Mouse (Mus musculus): ENCODE data around the gene Cacna1c. TPM values are rescaled to one million over a fixed set of nuclear protein-coding genes. Genes with fewer than 3 reads are reported as not detected.

Gene Cacna1c
- polyA plus RNA-seq, 1 experiment from 2014 or later = 9.3 TPM

DNA sequence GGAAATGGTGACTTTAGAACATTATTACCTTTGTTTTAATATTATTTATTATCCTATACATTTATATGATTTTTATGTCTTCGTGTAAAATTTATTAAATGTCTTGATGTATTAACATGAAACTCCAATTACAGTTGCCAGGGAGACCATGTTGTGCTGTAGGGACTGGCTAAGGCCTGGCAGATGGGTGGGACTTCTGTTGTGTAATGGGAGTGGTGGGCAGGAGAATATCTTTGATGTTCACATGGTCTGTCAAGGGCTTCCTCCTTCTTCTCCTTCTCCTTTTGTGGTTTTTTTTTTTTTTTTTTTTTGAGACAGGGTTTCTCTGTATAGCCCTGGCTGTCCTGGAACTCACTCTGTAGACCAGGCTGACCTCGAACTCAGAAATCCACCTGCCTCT lies 363.6 kb downstream of the Cacna1c start:
- H3K4me1 ChIP-seq = peaks cover 24% of the 10 kb centered on the region
- no peak for ATAC-seq (ENCODE audit: insufficient number of reproducible peaks, insufficient read depth, low FRiP score, low TSS enrichment, low read depth)
- no peaks in the 10 kb centered on the region for H3K9me3 ChIP-seq
- no peak overlapping the region for H3K27ac ChIP-seq
- H3K4me2 ChIP-seq = no peak overlapping the region
- no peaks in the 10 kb centered on the region for H3K36me3 ChIP-seq
- no peak overlapping the region for H3K4me3 ChIP-seq
- 93% methylated on average over 2 of the region's 2 CpGs for WGBS
- no peaks in the 10 kb centered on the region for H3K27me3 ChIP-seq
- no peak overlapping the region for H3K9ac ChIP-seq

DNA sequence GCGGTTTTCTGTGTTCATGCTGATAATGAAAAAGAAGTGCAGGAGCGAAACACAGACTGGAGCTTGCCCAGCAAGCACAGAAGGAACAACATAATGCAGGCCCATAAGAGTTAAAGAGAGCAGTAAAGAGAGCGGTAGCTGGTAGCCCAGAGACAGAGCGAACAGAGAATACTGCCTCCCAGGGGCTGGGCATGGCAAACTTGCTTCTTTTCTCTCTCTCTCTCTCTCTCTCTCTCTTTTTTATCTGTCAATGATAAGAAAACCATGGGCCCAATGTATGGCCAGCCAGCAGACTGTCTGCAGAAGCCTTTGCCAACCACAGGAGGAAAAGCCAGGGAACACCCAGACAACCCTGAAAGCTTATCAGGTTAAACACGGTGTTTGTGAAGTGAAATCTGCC lies 365.4 kb downstream of the Cacna1c start:
- Histone ChIP-seq H3K4me1 (peaks cover 39% of the 10 kb centered on the region), H3K36me3 (no peaks in the 10 kb centered on the region), H3K4me3 (no peak overlapping the region), H3K9ac (no peak overlapping the region), H3K9me3 (no peaks in the 10 kb centered on the region), H3K27ac (no peak overlapping the region), H3K4me2 (no peak overlapping the region), H3K27me3 (no peaks in the 10 kb centered on the region)
- WGBS = 84% methylated on average over 5 of the region's 5 CpGs
- no peak for ATAC-seq (ENCODE audit: insufficient number of reproducible peaks, insufficient read depth, low FRiP score, low TSS enrichment, low read depth)

DNA sequence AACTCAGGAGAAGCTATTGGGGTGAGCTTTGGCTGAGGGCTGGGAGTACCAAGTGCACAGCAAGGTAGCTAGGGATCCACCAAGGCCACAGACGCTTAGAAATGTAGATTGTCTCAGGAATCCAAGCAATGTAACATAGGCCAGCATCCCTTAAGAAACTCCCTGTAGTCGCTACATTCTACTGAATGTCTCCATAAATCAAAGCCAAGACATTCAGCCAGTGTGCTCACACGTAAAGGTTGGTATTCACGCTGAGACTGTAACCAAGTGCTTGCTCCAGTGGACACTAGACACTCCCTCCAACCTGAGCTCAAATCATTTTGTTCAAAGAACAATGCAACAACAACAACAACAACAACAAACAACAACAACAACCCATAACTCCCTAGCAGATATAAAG lies 368.0 kb downstream of the Cacna1c start:
- Histone ChIP-seq H3K4me1 (peaks cover 31% of the 10 kb centered on the region), H3K4me3 (no peak overlapping the region), H3K27me3 (no peaks in the 10 kb centered on the region), H3K4me2 (no peak overlapping the region), H3K36me3 (no peaks in the 10 kb centered on the region), H3K9ac (0 out of 2 replicates have a peak overlapping the region, but pooled peaks have one; percentile 40), H3K9me3 (no peaks in the 10 kb centered on the region), H3K27ac (peak overlapping the region; percentile 76)
- WGBS = 80% methylated on average over 4 of the region's 4 CpGs
- ATAC-seq (ENCODE audit: insufficient number of reproducible peaks, insufficient read depth, low FRiP score, low TSS enrichment, low read depth) = no peak

DNA sequence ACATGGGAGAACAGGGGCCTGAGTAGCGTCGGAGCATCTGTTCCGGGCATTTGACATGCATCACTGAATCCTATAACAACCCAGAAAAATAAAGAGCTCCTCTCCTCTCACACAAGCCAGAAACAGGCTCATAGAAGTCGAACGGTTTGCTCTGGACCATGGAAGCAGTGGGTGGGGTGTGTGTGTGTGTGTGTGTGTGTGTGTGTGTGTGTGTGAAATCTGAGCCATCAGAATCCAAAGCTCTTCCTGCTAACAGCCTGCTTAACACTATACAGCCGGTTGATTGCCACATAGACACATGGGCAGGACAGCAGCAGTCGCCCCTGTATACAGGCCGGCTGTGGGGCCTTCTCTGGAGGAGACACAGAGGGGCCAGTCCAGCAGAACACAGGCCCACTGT lies 368.7 kb downstream of the Cacna1c start:
- H3K36me3 ChIP-seq = no peaks in the 10 kb centered on the region
- 28% methylated on average over 8 of the region's 8 CpGs for WGBS
- ATAC-seq (ENCODE audit: insufficient number of reproducible peaks, insufficient read depth, low FRiP score, low TSS enrichment, low read depth) = 0 out of 2 replicates have a peak, but pooled peaks have one; percentile 43
- H3K27ac ChIP-seq = peak overlapping the region; percentile 76
- H3K4me3 ChIP-seq = no peak overlapping the region
- H3K4me2 ChIP-seq = no peak overlapping the region
- H3K9me3 ChIP-seq = no peaks in the 10 kb centered on the region
- H3K4me1 ChIP-seq = peaks cover 31% of the 10 kb centered on the region
- peak overlapping the region; percentile 40; the same call in 1 of the 2 replicates for H3K9ac ChIP-seq
- H3K27me3 ChIP-seq = no peaks in the 10 kb centered on the region

DNA sequence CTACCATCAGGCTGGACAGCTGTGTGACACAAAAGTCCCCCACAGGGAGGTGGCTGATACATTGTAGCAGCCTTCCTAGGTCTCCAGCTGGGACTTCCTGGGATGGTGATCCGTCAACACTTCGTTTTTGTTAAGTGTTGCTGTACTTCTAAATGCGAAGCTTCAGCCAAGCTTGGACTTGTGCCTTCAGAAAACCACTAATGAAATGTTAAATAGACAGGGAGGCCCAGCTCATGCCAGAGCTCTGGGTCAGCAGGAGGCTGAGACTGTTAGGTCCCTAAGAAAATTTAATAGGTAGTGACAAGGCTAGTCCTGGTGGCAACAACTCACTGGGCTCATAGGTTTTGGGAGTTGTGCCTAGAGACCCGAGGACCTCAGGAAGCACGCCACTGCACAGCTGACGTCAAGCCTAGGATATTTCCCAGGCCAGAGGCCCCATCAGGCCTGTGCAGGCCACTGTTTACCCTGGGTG lies 370.8 kb downstream of the Cacna1c start:
- Histone ChIP-seq H3K4me1 (peaks cover 35% of the 10 kb centered on the region), H3K4me2 (no peak overlapping the region), H3K36me3 (no peaks in the 10 kb centered on the region), H3K27me3 (no peaks in the 10 kb centered on the region), H3K4me3 (no peak overlapping the region), H3K9ac (no peak overlapping the region), H3K27ac (no peak overlapping the region), H3K9me3 (no peaks in the 10 kb centered on the region)
- no peak for ATAC-seq (ENCODE audit: insufficient number of reproducible peaks, insufficient read depth, low FRiP score, low TSS enrichment, low read depth)
- WGBS = 74% methylated on average over 6 of the region's 6 CpGs

DNA sequence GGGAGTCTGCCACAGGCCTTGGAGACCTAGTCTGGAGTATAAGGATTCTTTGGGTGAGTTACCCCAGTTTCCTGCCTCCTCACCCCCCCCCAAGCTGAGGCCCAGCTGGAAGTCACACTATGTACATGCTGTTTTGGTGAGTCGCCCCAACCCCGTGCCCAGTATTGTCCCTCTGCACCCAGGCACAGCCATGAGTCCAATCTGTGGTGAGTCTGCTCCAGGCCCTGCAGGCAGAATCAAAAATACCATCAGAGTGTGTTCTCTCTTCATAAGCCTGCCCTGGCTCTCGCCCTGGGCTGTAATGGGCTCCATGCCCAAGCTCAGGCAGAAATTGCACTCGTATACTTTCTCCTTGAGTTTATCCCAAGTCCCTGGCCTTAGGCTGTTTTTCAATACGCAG lies 374.7 kb downstream of the Cacna1c start:
- 75% methylated on average over 5 of the region's 5 CpGs for WGBS
- Histone ChIP-seq H3K4me2 (no peak overlapping the region), H3K9ac (no peak overlapping the region), H3K4me3 (no peak overlapping the region), H3K9me3 (no peaks in the 10 kb centered on the region), H3K36me3 (no peaks in the 10 kb centered on the region), H3K27me3 (no peaks in the 10 kb centered on the region), H3K27ac (no peak overlapping the region), H3K4me1 (peaks cover 15% of the 10 kb centered on the region)
- no peak for ATAC-seq (ENCODE audit: insufficient number of reproducible peaks, insufficient read depth, low FRiP score, low TSS enrichment, low read depth)

DNA sequence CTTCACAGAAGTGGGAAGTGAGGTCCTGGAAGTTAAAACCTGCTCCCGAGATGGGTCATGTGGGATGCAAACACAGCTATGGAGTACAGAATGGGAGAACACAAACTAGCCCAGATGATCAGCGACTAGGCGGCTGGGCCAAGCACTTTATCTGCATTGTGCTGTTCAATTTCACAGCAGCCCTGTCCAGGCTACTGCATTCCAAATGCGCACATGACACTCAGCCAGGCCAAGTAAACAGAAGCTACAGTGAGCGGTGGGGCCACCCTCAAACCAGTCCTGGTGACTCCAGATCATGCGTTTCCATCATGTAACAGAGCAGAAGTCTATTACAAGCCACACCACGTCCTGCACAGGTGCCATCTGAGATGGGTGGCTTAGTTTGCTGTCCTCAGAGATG lies 376.6 kb downstream of the Cacna1c start:
- Histone ChIP-seq H3K4me2 (no peak overlapping the region), H3K4me1 (peaks cover 4% of the 10 kb centered on the region; the same call in 1 of the 2 replicates), H3K9ac (no peak overlapping the region), H3K4me3 (no peak overlapping the region), H3K9me3 (no peaks in the 10 kb centered on the region), H3K36me3 (no peaks in the 10 kb centered on the region), H3K27me3 (no peaks in the 10 kb centered on the region), H3K27ac (no peak overlapping the region)
- WGBS = 83% methylated on average over 7 of the region's 7 CpGs
- no peak for ATAC-seq (ENCODE audit: insufficient number of reproducible peaks, insufficient read depth, low FRiP score, low TSS enrichment, low read depth)

DNA sequence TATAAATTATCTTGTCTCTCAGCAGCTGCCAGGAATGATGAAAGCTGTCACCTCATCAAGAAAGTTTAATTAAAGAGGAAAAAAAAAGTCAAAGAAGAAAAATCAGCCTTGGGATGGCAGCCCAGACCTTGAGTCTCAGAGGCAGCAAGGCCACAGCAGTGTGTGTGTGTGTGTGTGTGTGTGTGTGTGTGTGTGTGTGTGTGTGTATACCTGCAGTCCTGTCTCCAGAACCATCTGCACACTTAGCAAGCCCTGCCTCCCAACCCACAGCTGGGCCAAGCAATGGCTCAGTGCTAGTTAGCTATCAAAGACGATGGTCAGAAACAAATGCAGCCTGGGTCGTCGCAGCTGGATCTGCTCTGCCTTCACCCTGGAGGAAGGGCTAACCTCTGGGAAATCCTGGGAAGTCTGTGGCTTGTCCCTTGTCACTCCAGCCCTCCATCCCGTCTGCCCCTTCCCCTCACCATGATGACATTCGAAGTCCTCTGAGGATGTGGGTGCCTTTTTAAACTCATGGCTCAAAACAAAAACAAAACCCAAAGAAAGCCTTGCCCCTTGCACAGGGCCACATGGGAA lies 378.2 kb downstream of the Cacna1c start:
- Histone ChIP-seq H3K9me3 (no peaks in the 10 kb centered on the region), H3K4me3 (no peak overlapping the region), H3K9ac (no peak overlapping the region), H3K27ac (no peak overlapping the region), H3K4me1 (peaks cover 8% of the 10 kb centered on the region; the same call in 1 of the 2 replicates), H3K4me2 (no peak overlapping the region), H3K27me3 (no peaks in the 10 kb centered on the region), H3K36me3 (no peaks in the 10 kb centered on the region)
- WGBS = 69% methylated on average over 5 of the region's 5 CpGs
- ATAC-seq (ENCODE audit: insufficient number of reproducible peaks, insufficient read depth, low FRiP score, low TSS enrichment, low read depth) = no peak

DNA sequence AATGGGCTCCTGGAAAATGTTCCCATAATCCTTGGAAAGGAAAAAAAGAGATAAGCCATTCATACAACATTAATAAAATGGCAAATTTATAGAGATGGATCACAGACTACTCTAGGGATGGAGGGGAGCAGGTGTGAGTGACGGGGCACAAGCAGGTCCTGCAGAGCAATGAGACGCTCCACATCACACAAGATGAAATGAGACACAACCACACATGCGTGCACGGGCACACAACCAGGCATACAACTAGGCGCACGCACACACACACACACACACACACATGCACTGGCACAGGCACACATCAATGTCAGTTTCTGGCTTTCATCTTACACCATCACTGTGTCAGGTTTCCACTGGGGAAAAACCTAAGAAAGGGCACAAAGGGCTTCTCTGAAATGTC lies 380.0 kb downstream of the Cacna1c start:
- no peak for ATAC-seq (ENCODE audit: insufficient number of reproducible peaks, insufficient read depth, low FRiP score, low TSS enrichment, low read depth)
- Histone ChIP-seq H3K36me3 (no peaks in the 10 kb centered on the region), H3K27ac (no peak overlapping the region), H3K4me2 (no peak overlapping the region), H3K27me3 (no peaks in the 10 kb centered on the region), H3K4me3 (no peak overlapping the region), H3K9me3 (no peaks in the 10 kb centered on the region), H3K9ac (no peak overlapping the region), H3K4me1 (0 out of 2 replicates have a peak, but pooled peaks cover 4% of the 10 kb centered on the region)
- WGBS = 83% methylated on average over 6 of the region's 6 CpGs

DNA sequence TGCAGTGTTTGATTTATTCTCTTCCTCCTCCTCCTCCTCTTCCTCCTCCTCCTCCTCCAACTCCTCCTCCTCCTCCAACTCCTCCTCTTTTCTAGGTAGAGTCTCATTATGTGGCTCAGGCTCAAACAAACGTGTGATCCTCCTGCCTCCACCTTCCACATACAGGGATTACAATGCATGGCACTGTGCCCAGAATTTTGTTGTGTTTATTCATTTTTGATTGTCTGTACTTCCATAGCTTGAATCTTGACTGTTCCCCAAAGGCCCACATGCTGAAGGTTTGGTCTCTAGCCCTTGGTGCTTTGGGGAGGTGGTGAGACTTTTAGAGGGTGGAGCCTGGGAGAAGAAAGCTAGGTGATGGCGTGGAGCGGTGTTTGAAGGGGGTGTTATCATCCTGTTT lies 383.7 kb downstream of the Cacna1c start:
- H3K4me1 ChIP-seq = 0 out of 2 replicates have a peak, but pooled peaks cover 9% of the 10 kb centered on the region
- no peak overlapping the region for H3K27ac ChIP-seq
- H3K9ac ChIP-seq = no peak overlapping the region
- no peaks in the 10 kb centered on the region for H3K36me3 ChIP-seq
- no peaks in the 10 kb centered on the region for H3K27me3 ChIP-seq
- H3K4me2 ChIP-seq = no peak overlapping the region
- H3K4me3 ChIP-seq = no peak overlapping the region
- no peak for ATAC-seq (ENCODE audit: insufficient number of reproducible peaks, insufficient read depth, low FRiP score, low TSS enrichment, low read depth)
- H3K9me3 ChIP-seq = no peaks in the 10 kb centered on the region
- 68% methylated on average over 3 of the region's 3 CpGs for WGBS

DNA sequence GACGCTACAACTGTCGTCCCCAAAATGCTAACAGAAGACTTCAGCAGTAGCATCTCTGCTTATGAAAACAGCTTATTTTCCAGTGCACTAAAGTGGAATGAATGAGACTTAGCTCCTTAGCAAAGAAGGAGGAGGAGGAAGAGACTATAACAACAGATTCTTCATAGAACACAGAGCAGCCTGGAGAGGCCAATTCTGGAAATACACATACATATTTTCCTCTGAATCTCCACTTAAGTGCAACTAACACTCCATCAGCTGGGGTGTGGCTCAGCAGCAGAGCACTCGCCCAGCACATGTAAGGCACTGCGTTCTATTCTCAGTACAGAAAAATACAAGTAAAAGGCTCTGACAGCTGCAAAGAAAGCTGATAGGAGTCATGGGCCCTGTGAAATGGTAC lies 384.2 kb downstream of the Cacna1c start:
- H3K27ac ChIP-seq = no peak overlapping the region
- no peaks in the 10 kb centered on the region for H3K9me3 ChIP-seq
- H3K4me1 ChIP-seq = 0 out of 2 replicates have a peak, but pooled peaks cover 9% of the 10 kb centered on the region
- WGBS = 82% methylated on average over 4 of the region's 4 CpGs
- ATAC-seq (ENCODE audit: insufficient number of reproducible peaks, insufficient read depth, low FRiP score, low TSS enrichment, low read depth) = no peak
- no peak overlapping the region for H3K9ac ChIP-seq
- no peaks in the 10 kb centered on the region for H3K36me3 ChIP-seq
- no peak overlapping the region for H3K4me3 ChIP-seq
- H3K27me3 ChIP-seq = no peaks in the 10 kb centered on the region
- no peak overlapping the region for H3K4me2 ChIP-seq

DNA sequence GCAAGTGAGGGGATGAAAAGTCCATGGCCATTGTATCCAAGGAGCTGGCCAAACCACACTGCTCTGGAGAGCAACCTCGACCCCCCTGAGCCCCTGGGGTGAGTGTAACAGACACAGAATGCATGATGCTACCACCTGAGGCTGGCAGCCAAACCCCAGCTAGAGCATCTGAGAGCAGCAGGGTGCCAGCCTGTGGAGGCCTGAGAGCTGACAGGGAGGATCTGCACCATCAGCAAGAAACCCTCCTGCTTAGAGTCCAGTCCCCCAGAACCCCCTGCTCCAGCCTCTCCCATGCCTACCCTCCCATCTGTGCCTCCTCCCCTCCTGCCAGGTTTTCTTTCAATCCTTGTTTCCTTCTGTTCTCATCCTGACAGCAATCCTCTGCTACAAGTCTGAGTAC lies 385.4 kb downstream of the Cacna1c start:
- ATAC-seq (ENCODE audit: insufficient number of reproducible peaks, insufficient read depth, low FRiP score, low TSS enrichment, low read depth) = no peak
- H3K4me1 ChIP-seq = 0 out of 2 replicates have a peak, but pooled peaks cover 9% of the 10 kb centered on the region

More for the DNA sequence above, 385.4 kb downstream of the Cacna1c start:
- H3K9ac ChIP-seq = no peak overlapping the region
- 19% methylated on average over 1 of the region's 1 CpGs for WGBS
- H3K9me3 ChIP-seq = no peaks in the 10 kb centered on the region
- H3K27me3 ChIP-seq = no peaks in the 10 kb centered on the region
- H3K4me3 ChIP-seq = no peak overlapping the region
- H3K4me2 ChIP-seq = no peak overlapping the region
- no peak overlapping the region for H3K27ac ChIP-seq
- H3K36me3 ChIP-seq = no peaks in the 10 kb centered on the region

Measured in embryonic facial prominence, embryonic 13.5 days (tissue).